Mouse (Mus musculus) midbrain, embryonic 10.5 days (tissue): ENCODE results near the gene Spag16. TPM values are rescaled to one million over a fixed set of nuclear protein-coding genes. Genes with fewer than 3 reads are reported as not detected.

ENCODE experiments used
- DNase-seq: peaks from one replicate; pipeline ENCODE4 v3.0.0-alpha.2; 2017; ENCODE audit warnings: low spot score
- H3K27ac ChIP-seq: fragments of 300-500 bp; sonication (generic); replicated peaks from 2 replicates; pipeline ENCODE4 v1.5.1; 2016; ENCODE audit warnings: mild to moderate bottlenecking
- H3K27me3 ChIP-seq: fragments of 300-500 bp; sonication (generic); 2 replicates; pipeline ENCODE4 v1.6.1; 2016; ENCODE audit warnings: low read depth, mild to moderate bottlenecking; ENCODE audit not compliant: poor library complexity, severe bottlenecking
- H3K36me3 ChIP-seq: fragments of 300-500 bp; sonication (generic); 2 replicates; pipeline ENCODE4 v1.6.1; 2016; ENCODE audit warnings: mild to moderate bottlenecking, moderate library complexity
- H3K4me1 ChIP-seq: fragments of 300-500 bp; sonication (generic); 2 replicates; pipeline ENCODE4 v1.6.1; 2016
- H3K4me3 ChIP-seq: fragments of 300-500 bp; sonication (generic); 2 replicates; pipeline ENCODE4 v1.5.1; 2016; ENCODE audit warnings: mild to moderate bottlenecking, moderate library complexity
- H3K9me3 ChIP-seq: fragments of 300-500 bp; sonication (generic); replicated peaks from 2 replicates; pipeline ENCODE4 v1.6.1; 2016; ENCODE audit warnings: mild to moderate bottlenecking
- WGBS: fragments of 180-500 bp; shearing (Covaris S2); methylation state at CpG from one replicate; pipeline ENCODE4 v1.1.7; 2016; 5-methylcytosine and 5-hydroxymethylcytosine counted together
- polyA plus RNA-seq: library from polyadenylated mRNA; unstranded; fragments of >200 nt; fragmentation: Nextera tagmentation; extraction: Ambion mirVana; gene quantifications from 2 replicates; pipeline ENCODE4 v1.2.1, GENCODE M21; 2016

The Spag16 gene
- polyA plus RNA-seq, 1 experiment from 2014 or later: 3.0 TPM

DNA sequence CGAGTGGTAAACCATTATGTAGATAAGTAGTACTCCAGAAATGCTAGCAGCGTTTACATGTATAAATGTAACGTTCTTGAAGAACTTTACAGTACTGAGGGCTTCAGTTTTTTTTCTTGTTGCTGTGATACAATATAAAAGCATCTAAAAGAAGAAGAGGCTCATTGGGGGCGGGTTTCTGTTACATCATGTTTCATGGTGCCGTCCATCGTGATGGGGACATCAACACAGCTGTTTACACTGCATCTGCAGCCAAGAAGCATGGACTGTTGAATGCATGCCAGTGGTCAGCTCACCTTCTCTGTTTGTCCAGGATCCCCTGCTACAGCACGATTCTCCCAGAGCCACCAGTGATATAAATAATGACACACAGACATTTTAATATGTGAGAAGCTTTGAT, 26.7 kb downstream of the Spag16 start:
- Histone ChIP-seq H3K27me3 (no peaks in the 10 kb centered on the region), H3K36me3 (no peaks in the 10 kb centered on the region), H3K9me3 (no peaks in the 10 kb centered on the region), H3K4me1 (no peaks in the 10 kb centered on the region), H3K27ac (no peak overlapping the region), H3K4me3 (no peak overlapping the region)
- WGBS: 93% methylated on average over 7 of the region's 7 CpGs
- no peak for DNase-seq

DNA sequence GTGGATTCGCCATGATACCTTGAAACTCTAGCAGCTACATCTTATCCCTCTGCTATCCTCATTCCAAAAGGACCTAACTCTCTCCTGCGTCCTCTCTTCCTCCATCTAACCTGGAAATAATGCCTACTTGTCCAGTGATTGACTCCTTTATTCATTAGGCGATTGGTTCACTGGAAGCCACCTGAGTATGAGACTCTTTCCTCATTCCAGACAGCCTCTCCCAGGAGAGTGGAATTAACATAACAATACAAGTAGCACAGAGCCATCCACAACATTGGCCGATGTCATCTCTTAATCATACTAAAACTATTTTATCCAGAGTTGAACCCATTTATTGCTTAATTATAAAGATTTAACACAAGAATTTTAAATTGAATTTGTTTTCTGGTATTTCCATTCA, 41.0 kb downstream of the Spag16 start:
- no peak overlapping the region for H3K4me3 ChIP-seq
- 79% methylated on average over 4 of the region's 4 CpGs for WGBS
- H3K4me1 ChIP-seq: no peaks in the 10 kb centered on the region
- H3K9me3 ChIP-seq: no peaks in the 10 kb centered on the region
- no peaks in the 10 kb centered on the region for H3K36me3 ChIP-seq
- no peaks in the 10 kb centered on the region for H3K27me3 ChIP-seq
- no peak overlapping the region for H3K27ac ChIP-seq
- no peak for DNase-seq

DNA sequence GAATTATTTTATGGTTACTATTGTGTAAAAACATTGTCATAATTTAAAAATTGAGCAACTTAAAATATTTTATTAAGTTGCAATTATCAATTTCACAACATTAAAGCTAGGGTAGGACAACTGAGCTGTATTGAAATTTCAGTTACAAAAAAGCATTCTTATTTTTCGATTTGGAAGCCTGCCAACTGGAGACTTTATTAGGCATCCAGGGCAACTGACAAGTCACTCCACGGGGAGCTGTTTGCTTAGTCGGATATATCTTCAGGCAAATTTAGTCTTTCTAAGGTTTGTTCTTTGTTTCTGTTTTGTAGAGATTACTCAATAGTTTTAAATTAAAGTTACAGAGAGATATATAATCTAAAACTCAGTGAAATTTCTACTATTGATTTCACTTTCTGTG, 129.8 kb downstream of the Spag16 start:
- DNase-seq: no peak
- Histone ChIP-seq H3K27me3 (no peaks in the 10 kb centered on the region), H3K4me3 (no peak overlapping the region), H3K27ac (no peak overlapping the region), H3K9me3 (no peaks in the 10 kb centered on the region), H3K4me1 (no peaks in the 10 kb centered on the region), H3K36me3 (no peaks in the 10 kb centered on the region)
- 85% methylated on average over 3 of the region's 3 CpGs for WGBS

DNA sequence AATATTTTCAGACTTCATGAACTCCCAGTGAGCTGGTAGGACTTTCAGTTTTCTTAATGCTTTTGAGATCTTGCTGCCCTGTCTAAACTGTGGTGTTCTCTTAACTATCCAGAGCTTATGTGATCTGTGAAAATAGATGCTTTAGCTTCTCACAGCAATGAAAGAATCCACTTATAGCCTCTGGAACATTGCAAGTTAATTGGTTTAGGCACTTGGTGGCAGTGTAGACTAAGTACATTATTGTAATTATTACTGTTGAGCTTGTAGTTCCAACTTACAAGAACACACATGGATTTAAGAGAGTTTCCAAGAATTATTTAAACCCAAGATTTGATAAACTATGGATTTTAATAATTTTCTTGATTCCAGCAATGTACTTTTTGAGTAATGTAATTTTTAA, 170.1 kb downstream of the Spag16 start:
- Histone ChIP-seq H3K27me3 (no peaks in the 10 kb centered on the region), H3K36me3 (no peaks in the 10 kb centered on the region), H3K27ac (no peak overlapping the region), H3K9me3 (no peaks in the 10 kb centered on the region), H3K4me3 (no peak overlapping the region), H3K4me1 (no peaks in the 10 kb centered on the region)
- no peak for DNase-seq

DNA sequence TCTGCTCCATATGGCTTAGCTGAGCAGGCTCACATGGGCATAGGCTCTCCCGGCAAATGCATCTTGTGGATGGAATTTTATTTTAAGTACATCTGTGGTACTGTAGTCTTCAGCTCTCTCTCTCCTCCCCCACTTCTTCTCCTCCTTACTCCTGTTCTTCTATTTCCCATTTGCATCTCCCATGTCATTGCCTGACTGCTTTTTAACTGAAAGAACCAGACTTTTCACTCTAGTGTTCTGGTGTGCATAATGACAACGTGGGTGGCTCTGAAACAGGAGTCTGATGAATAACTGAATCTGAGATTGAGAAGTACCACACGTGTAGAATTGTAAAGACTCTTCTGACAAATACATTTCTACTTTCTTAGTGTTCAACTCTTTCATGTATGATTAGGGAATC, 186.2 kb downstream of the Spag16 start:
- Histone ChIP-seq H3K9me3 (no peaks in the 10 kb centered on the region), H3K27ac (no peak overlapping the region), H3K4me3 (no peak overlapping the region), H3K36me3 (no peaks in the 10 kb centered on the region), H3K4me1 (no peaks in the 10 kb centered on the region), H3K27me3 (no peaks in the 10 kb centered on the region)
- 88% methylated on average over 3 of the region's 3 CpGs for WGBS
- DNase-seq: no peak

DNA sequence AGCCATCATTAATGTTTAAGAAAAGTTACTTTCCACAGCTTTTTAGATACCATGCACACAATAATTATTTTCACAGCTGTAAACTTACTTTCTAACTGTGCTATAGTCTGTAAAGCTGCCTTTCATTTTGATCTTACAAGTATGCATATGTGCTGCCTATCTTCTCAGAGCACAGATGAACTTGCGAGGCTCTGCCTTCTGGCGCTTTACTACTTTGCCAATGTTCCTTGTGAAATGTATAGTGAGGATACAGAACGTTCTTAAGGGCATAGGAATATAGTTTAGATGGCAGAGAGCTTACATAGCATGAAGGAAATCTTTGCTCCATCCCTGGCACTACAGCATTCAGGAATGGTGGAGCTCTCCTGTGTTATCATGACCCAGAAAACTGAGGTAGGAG, 210.6 kb downstream of the Spag16 start:
- Histone ChIP-seq H3K4me3 (no peak overlapping the region), H3K4me1 (no peaks in the 10 kb centered on the region), H3K27ac (no peak overlapping the region), H3K27me3 (no peaks in the 10 kb centered on the region), H3K9me3 (no peaks in the 10 kb centered on the region), H3K36me3 (no peaks in the 10 kb centered on the region)
- WGBS: 91% methylated on average over 3 of the region's 3 CpGs
- DNase-seq: no peak

DNA sequence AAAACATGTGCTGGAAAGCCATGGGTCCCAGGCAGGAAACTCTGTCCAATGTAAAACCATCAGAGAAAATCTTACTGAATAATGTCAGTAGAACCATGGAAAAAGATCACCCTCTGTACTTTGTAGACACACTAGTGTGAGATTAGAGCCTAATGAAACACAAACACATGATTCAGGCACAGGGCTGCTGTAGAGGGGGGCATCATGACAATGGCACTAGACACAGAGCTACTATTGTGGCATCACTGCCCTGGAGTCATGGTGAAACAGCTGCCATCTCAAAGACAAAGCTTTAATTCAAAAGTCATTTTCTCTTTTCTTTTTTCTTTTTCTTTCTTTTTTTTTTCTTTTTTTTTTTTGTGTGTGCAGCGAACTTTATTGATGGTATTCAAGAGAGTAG, 240.6 kb downstream of the Spag16 start:
- WGBS: 68% methylated on average over 1 of the region's 1 CpGs
- no peak overlapping the region for H3K4me3 ChIP-seq
- no peaks in the 10 kb centered on the region for H3K4me1 ChIP-seq
- H3K36me3 ChIP-seq: no peaks in the 10 kb centered on the region
- no peak for DNase-seq
- H3K27ac ChIP-seq: no peak overlapping the region
- no peaks in the 10 kb centered on the region for H3K9me3 ChIP-seq
- no peaks in the 10 kb centered on the region for H3K27me3 ChIP-seq

DNA sequence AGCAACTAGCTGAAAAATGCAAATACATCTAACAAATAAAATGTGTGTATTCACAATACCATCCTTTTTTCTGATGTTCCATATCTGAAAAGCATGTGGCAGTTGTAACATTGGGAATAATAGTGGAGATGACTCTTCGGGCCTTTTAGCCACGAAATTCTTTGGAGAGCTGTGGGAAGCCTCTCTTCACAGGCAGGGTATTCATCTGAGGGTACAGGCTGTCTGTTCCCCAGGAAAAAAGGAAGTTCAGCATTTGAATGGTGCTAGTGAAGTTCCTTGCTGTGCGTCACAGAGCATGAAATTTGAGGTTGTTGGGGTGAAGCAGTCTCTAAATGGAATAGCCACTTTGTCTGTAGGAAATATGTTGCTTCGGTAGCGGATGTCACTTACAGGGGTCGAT, 246.7 kb downstream of the Spag16 start:
- no peak for DNase-seq
- Histone ChIP-seq H3K4me3 (no peak overlapping the region), H3K36me3 (no peaks in the 10 kb centered on the region), H3K4me1 (peaks cover 9% of the 10 kb centered on the region; the same call in 1 of the 2 replicates), H3K27me3 (no peaks in the 10 kb centered on the region), H3K9me3 (no peaks in the 10 kb centered on the region), H3K27ac (no peak overlapping the region)
- 28% methylated on average over 6 of the region's 6 CpGs for WGBS

DNA sequence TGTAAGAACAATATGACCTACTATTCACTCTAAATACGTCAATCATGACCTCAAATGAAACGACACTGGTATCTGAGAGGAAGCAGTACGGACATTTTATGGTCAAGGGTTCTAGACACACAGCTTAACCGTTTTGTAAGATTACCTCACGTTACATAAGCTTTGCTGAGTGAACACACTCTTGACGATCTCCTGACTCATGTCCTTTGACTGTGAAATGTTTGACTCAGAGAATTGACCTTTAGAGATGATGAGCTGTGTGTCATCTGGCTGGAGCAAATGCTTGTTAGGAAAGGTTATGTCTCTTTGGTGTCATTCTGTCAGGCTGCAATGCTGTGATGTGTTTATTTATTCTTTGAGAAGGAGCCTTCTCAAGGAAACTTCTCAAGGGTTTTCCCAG, 252.0 kb downstream of the Spag16 start:
- H3K36me3 ChIP-seq: no peaks in the 10 kb centered on the region
- 86% methylated on average over 6 of the region's 6 CpGs for WGBS
- H3K27ac ChIP-seq: no peak overlapping the region

DNA sequence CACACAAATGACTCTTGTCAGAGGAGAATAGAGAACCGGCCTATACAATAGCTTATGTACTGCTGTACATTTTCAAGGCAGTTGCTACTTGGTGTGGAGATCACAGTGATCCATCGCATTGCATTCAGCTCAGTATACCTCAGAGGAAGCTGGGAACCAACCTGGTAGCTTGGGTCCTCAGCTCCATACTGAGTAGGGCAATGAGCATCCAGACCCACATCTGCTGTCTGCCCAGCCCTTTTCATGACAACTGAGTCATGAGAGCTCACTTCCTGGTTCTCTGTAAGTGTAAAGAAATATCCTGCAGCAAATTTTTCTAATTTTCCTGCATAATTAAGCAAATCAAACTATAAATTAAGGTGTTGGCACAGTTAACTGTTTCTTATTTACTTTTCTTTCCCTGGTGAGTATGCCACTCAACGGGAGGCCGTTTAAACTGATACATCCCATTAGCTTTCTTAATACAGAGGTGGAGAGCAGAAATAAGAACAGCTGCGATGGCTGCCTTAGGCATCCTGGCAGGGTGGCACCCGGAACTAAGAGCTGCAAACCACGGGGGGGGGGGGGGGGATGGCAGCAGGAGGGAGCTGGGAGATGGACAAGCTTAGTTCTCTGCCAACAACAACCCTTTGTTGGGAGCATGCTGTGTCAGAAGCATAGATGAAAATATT, 255.6 kb downstream of the Spag16 start:
- no peak overlapping the region for H3K4me3 ChIP-seq
- 69% methylated on average over 7 of the region's 7 CpGs for WGBS
- no peaks in the 10 kb centered on the region for H3K36me3 ChIP-seq
- H3K27me3 ChIP-seq: no peaks in the 10 kb centered on the region
- no peaks in the 10 kb centered on the region for H3K9me3 ChIP-seq
- no peak for DNase-seq
- H3K4me1 ChIP-seq: peaks cover 13% of the 10 kb centered on the region
- H3K27ac ChIP-seq: no peak overlapping the region

More for the DNA sequence above, 252.0 kb downstream of the Spag16 start:
- peaks cover 4% of the 10 kb centered on the region; the same call in 1 of the 2 replicates for H3K4me1 ChIP-seq
- no peaks in the 10 kb centered on the region for H3K9me3 ChIP-seq
- H3K4me3 ChIP-seq: no peak overlapping the region
- DNase-seq: no peak
- H3K27me3 ChIP-seq: no peaks in the 10 kb centered on the region

DNA sequence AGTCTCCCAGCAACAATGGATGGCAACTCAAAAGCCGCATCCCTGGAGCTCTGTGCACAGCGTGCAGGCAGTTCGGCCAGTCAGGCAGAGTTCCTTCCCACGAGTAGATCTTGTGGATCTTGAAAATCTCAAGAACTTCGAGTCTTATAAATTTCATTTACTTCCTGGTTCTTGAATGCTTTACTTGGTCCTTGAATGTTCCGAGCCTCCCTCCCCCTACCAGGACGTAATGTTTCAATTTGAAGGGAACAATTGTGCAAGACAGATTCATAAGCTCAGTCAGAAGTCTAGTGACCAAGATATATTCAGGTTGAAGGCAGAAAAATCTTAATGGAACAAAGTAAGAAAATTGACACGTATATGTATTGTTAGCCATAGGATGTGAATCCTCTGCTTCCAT, 277.9 kb downstream of the Spag16 start:
- H3K36me3 ChIP-seq: no peaks in the 10 kb centered on the region
- H3K9me3 ChIP-seq: no peaks in the 10 kb centered on the region
- no peaks in the 10 kb centered on the region for H3K27me3 ChIP-seq
- DNase-seq: no peak
- H3K4me3 ChIP-seq: no peak overlapping the region
- no peaks in the 10 kb centered on the region for H3K4me1 ChIP-seq
- WGBS: 90% methylated on average over 8 of the region's 8 CpGs
- H3K27ac ChIP-seq: no peak overlapping the region

DNA sequence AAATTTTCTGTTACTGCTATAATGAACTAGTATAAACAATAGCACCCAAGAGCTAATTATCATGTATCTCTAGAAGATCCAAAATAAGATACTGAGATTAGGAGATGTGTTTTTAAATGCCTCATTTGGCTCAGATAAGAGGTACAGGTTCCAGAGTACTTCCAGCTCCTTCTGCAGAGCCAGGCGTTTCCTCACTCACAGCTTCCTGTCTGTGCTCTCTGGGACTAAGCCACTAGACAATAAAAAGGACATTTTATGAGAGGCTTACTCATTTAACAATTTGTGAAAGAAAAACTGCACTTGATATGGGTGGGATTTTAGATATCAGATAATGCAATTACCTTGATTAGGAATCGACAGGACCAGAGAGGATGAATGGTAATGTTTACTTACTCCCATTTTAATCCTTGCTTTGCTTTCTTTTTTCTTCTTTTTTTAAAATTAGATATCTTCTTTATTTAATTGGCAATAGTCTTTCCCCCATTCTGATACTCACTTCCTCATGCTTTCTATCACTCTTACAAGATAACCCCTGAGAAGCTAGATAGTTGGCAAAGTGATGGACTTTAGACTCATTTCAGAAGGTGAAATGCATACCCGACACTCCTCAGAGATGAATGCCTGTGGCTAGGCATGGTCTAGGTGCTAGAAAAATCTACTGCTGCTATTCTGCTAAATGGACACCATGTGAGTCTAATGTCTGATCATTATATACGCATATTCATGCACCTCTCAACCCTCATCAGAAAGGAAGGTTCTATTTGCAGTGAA, 289.6 kb downstream of the Spag16 start:
- 89% methylated on average over 4 of the region's 4 CpGs for WGBS
- Histone ChIP-seq H3K4me3 (no peak overlapping the region), H3K27me3 (no peaks in the 10 kb centered on the region), H3K27ac (no peak overlapping the region), H3K4me1 (no peaks in the 10 kb centered on the region), H3K36me3 (no peaks in the 10 kb centered on the region), H3K9me3 (no peaks in the 10 kb centered on the region)
- DNase-seq: no peak

DNA sequence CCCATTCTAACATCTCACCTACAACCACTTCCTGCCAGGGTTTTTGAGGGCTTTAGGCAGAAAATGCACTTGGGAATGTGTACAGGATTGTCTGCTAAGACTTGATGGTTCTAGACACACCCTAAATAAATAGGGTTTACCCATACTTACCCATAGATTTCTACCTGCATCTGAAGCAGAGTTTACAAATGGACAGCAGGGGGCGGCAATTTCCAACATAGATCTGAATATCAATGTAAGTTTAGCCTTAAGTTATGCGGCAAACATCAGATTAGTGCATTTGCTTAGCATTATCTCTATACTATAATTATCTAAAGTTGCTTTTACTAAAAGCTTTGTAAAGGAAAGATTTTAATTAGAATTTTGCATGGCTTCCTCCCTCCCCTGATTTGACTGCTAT, 301.3 kb downstream of the Spag16 start:
- DNase-seq: no peak
- Histone ChIP-seq H3K4me1 (no peaks in the 10 kb centered on the region), H3K9me3 (no peaks in the 10 kb centered on the region), H3K27me3 (no peaks in the 10 kb centered on the region), H3K27ac (no peak overlapping the region), H3K36me3 (no peaks in the 10 kb centered on the region), H3K4me3 (no peak overlapping the region)
- WGBS: 64% methylated on average over 2 of the region's 2 CpGs
